Mouse (Mus musculus) liver, embryonic 11.5 days (tissue): ENCODE results near the gene Dnttip1. TPM values are rescaled to one million over a fixed set of nuclear protein-coding genes. Genes with fewer than 3 reads are reported as not detected.

Experiments used
- ATAC-seq: fragments of 200-750 bp; cut with Nextera tagmentation; replicated peaks from 2 replicates; pipeline ENCODE4 v1.8.0; 2017; ENCODE audit warnings: moderate number of reproducible peaks, mild to moderate bottlenecking, moderate TSS enrichment, moderate library complexity; ENCODE audit not compliant: low FRiP score
- DNase-seq: peaks from one replicate; pipeline ENCODE4 v3.0.0-alpha.2; 2017; ENCODE audit warnings: low spot score
- H3K27ac ChIP-seq: fragments of 300-500 bp; sonication (generic); 2 replicates; pipeline ENCODE4 v1.5.1; 2014; ENCODE audit warnings: mild to moderate bottlenecking, low read depth, low read length, control low read depth
- H3K27me3 ChIP-seq: fragments of 300-500 bp; sonication (generic); replicated peaks from 2 replicates; pipeline ENCODE4 v1.6.1; 2014; ENCODE audit warnings: low read length, mixed read lengths; ENCODE audit not compliant: control insufficient read depth, insufficient read depth
- H3K36me3 ChIP-seq: fragments of 300-500 bp; sonication (generic); 2 replicates; pipeline ENCODE4 v1.6.1; 2014; ENCODE audit warnings: mild to moderate bottlenecking, low read length, moderate library complexity, mixed read lengths; ENCODE audit not compliant: control insufficient read depth, insufficient read depth
- H3K4me1 ChIP-seq: fragments of 300-500 bp; sonication (generic); replicated peaks from 2 replicates; pipeline ENCODE4 v1.6.1; 2014; ENCODE audit warnings: low read length, mixed read lengths; ENCODE audit not compliant: control insufficient read depth, insufficient read depth
- H3K4me2 ChIP-seq: fragments of 300-500 bp; sonication (generic); 2 replicates; pipeline ENCODE4 v1.6.1; 2014; ENCODE audit warnings: mild to moderate bottlenecking, control low read depth, moderate library complexity
- H3K4me3 ChIP-seq: fragments of 300-500 bp; sonication (generic); 2 replicates; pipeline ENCODE4 v1.5.1; 2014; ENCODE audit warnings: low read depth, low read length, control low read depth
- H3K9ac ChIP-seq: fragments of 300-500 bp; sonication (generic); 2 replicates; pipeline ENCODE4 v1.6.1; 2014; ENCODE audit warnings: low read depth, low read length, control low read depth
- H3K9me3 ChIP-seq: fragments of 300-500 bp; sonication (generic); 2 replicates; pipeline ENCODE4 v1.6.1; 2016; ENCODE audit warnings: low read length, inconsistent platforms, mixed read lengths; ENCODE audit not compliant: control insufficient read depth
- WGBS: fragments of 180-500 bp; shearing (Covaris S2); extraction: QIAGEN DNeasy Blood & Tissue Kit; methylation state at CpG from one replicate; pipeline ENCODE4 v1.1.7; 2014; 5-methylcytosine and 5-hydroxymethylcytosine counted together
- polyA plus RNA-seq: library from polyadenylated mRNA; unstranded; fragments of >200 nt; fragmentation: Nextera tagmentation; extraction: Ambion mirVana; gene quantifications from 2 replicates; pipeline ENCODE4 v1.2.1, GENCODE M21; 2014

Gene Dnttip1
- 50.3 and 50.5 TPM in 2 replicates for polyA plus RNA-seq

- H3K9me3 ChIP-seq, result no peaks in the 10 kb centered on the region
- DNase-seq (peak; percentile 96), ATAC-seq (peak; percentile 89)
- H3K9ac ChIP-seq, result peak within 1 kb of the TSS; percentile 83
- peaks cover 10% of the 10 kb centered on the region for H3K36me3 ChIP-seq
- H3K4me1 ChIP-seq, result peaks cover 7% of the 10 kb centered on the region; the same call in 1 of the 2 replicates
- no peaks in the 10 kb centered on the region for H3K27me3 ChIP-seq
- peak within 1 kb of the TSS; percentile 87 for H3K4me3 ChIP-seq
- H3K4me2 ChIP-seq, result peak within 1 kb of the TSS; percentile 88
- H3K27ac ChIP-seq, result peak within 1 kb of the TSS; percentile 63; the same call in 1 of the 2 replicates
- WGBS, result 0% methylated on average over 55 of the region's 70 CpGs
These were observed at the start of gene Dnttip1, which contains the start of gene Wfdc3 for GRCm38 (mm10) chr2:164745843-164746479. Gene Dnttip1, plus strand, starts transcription at chr2:164745983. Gene Wfdc3, minus strand, starts transcription at chr2:164745931.

DNA sequence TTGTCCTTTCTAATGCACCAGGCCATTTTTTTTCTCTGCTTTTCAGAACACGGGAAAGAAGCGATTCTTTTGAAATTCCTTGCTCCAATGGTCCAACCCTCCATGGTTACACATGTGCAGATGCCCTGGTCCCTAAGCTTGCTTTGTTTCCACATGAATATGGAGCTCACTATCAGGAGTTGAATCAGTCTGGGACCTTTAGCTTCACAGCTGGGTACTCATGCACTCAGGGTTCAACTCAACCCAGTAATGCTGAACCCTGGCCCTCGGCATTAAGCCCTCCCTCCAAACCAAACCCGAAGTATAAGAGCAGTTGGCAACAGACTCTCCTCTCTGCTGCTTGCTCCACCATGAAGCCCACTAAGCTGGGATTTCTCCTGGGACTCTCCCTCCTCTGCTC is 47.6 kb upstream of the Dnttip1 start, which contains the start of gene Spint4:
Gene Spint4 (plus strand): TSS at position 301 of the 400 bp plus-strand sequence.
- 68% methylated on average over 4 of the region's 4 CpGs for WGBS
- Histone ChIP-seq H3K9me3 (no peaks in the 10 kb centered on the region), H3K27ac (no peak within 1 kb of the TSS), H3K4me2 (no peak within 1 kb of the TSS), H3K4me3 (no peak within 1 kb of the TSS), H3K4me1 (no peaks in the 10 kb centered on the region), H3K9ac (no peak within 1 kb of the TSS), H3K36me3 (no peaks in the 10 kb centered on the region), H3K27me3 (no peaks in the 10 kb centered on the region)
- no peak for ATAC-seq
- DNase-seq, result no peak

- H3K36me3 ChIP-seq, result no peaks in the 10 kb centered on the region
- H3K4me2 ChIP-seq, result no peak overlapping the region
- WGBS, result 67% methylated on average over 5 of the region's 5 CpGs
- DNase-seq (no peak), ATAC-seq (no peak)
- peaks cover 2% of the 10 kb centered on the region; the same call in 1 of the 2 replicates for H3K9me3 ChIP-seq
- no peaks in the 10 kb centered on the region for H3K4me1 ChIP-seq
- no peak overlapping the region for H3K9ac ChIP-seq
- H3K27ac ChIP-seq, result no peak overlapping the region
- H3K4me3 ChIP-seq, result no peak overlapping the region
- no peaks in the 10 kb centered on the region for H3K27me3 ChIP-seq
These were observed 44.8 kb upstream of the Dnttip1 start for GRCm38 (mm10) chr2:164700959-164701358.

DNA sequence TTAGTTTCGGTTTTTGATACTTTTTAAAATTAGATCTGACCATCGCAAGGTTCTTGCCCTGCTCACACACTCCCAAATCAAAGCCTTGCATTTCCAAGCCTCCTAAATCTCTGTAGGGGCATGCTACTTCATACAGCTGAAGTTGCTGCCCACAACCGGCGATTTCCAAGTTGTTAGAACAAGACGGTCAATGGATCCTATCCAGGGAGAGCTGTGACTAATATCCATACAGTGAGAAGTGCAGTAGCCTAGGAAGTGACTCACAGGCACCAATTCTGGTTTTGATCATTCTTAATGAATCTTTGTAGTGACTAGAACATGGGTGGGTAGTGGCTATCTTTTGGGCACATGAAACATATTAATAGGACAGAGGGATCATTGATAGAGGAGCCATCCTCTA is 44.0 kb upstream of the Dnttip1 start:
- no peak overlapping the region for H3K4me3 ChIP-seq
- H3K9ac ChIP-seq, result no peak overlapping the region
- H3K9me3 ChIP-seq, result peaks cover 2% of the 10 kb centered on the region; the same call in 1 of the 2 replicates
- H3K27me3 ChIP-seq, result no peaks in the 10 kb centered on the region
- H3K36me3 ChIP-seq, result no peaks in the 10 kb centered on the region
- ATAC-seq, result no peak
- no peaks in the 10 kb centered on the region for H3K4me1 ChIP-seq
- H3K27ac ChIP-seq, result no peak overlapping the region
- H3K4me2 ChIP-seq, result no peak overlapping the region
- WGBS, result 81% methylated on average over 5 of the region's 5 CpGs
- DNase-seq, result no peak

DNA sequence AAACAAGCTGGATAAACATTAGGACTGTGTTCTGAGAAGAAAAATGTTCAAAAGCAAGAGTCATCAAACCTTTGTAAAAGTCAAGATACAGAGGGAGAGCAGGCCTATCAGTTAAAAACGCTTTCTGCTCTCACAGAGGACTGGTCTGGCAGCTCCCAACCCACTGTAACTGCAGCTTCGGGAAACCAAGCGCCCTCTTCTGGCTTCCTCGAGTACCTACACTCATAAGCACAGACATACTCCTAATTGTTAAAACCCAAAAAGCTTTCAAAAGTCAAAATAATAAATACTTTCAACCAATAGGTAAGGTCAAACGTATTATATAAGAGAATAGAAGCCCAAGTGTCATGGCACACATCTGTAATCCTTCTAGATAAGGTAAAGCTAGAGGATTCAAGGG is 41.5 kb upstream of the Dnttip1 start:
- H3K4me2 ChIP-seq, result no peak overlapping the region
- no peak overlapping the region for H3K4me3 ChIP-seq
- DNase-seq, result no peak
- no peak overlapping the region for H3K27ac ChIP-seq
- peaks cover 2% of the 10 kb centered on the region; the same call in 1 of the 2 replicates for H3K9me3 ChIP-seq
- no peak for ATAC-seq
- no peaks in the 10 kb centered on the region for H3K27me3 ChIP-seq
- H3K36me3 ChIP-seq, result no peaks in the 10 kb centered on the region
- no peaks in the 10 kb centered on the region for H3K4me1 ChIP-seq
- WGBS, result 72% methylated on average over 5 of the region's 5 CpGs
- no peak overlapping the region for H3K9ac ChIP-seq

DNA sequence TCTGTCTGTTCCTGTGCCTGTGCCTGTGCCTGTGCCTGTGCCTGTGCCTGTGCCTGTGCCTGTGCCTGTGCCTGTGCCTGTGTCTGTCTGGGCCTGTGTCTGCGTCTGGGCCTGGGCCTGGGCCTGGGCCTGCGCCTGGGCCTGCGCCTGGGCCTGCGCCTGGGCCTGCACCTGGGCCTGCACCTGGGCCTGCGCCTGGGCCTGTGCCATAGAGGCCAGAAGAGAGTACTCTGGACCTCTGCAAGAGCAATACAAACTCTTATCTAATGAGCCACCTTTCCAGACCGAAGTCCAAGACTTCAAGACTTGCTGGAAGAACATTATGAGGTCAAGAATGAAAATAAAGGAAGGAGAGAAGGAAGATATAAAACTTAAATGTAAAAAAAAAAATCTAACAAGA is 40.5 kb upstream of the Dnttip1 start:
- H3K4me1 ChIP-seq, result no peaks in the 10 kb centered on the region
- H3K27me3 ChIP-seq, result no peaks in the 10 kb centered on the region
- H3K9me3 ChIP-seq, result peaks cover 2% of the 10 kb centered on the region; the same call in 1 of the 2 replicates
- 84% methylated on average over 6 of the region's 6 CpGs for WGBS
- ATAC-seq (no peak), DNase-seq (no peak)
- H3K27ac ChIP-seq, result no peak overlapping the region
- no peak overlapping the region for H3K4me3 ChIP-seq
- no peak overlapping the region for H3K4me2 ChIP-seq
- H3K36me3 ChIP-seq, result no peaks in the 10 kb centered on the region
- H3K9ac ChIP-seq, result no peak overlapping the region

DNA sequence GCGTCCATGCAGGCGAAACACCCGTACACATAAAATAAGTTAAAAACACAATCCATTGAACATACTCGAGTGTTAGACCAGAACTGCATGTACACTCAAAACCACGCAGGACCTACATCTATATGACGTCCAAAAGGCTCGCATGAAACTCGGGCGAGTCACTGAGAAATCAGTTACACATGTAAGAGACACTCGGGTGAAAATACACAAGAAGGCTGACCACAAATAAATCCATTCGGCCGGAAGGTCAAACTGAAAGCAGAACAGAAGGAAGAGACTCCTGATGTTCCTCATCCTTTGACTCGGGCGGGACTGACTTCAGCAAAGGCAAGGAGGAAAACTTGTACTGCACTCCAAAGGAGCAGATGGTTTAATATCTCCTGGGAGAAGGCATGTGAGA is 39.8 kb upstream of the Dnttip1 start:
- H3K36me3 ChIP-seq, result no peaks in the 10 kb centered on the region
- WGBS, result 90% methylated on average over 14 of the region's 14 CpGs
- no peak overlapping the region for H3K9ac ChIP-seq

GRCm38 (mm10) chr2:164715005-164715404 is 30.8 kb upstream of the Dnttip1 start, which contains the start of gene Spint5:
Gene Spint5, plus strand, starts transcription at chr2:164715305.
- Histone ChIP-seq H3K9ac (no peak within 1 kb of the TSS), H3K27ac (no peak within 1 kb of the TSS)
- 69% methylated on average over 6 of the region's 6 CpGs for WGBS

More for the DNA sequence above, 39.8 kb upstream of the Dnttip1 start:
- Histone ChIP-seq H3K4me2 (no peak overlapping the region), H3K27me3 (no peaks in the 10 kb centered on the region), H3K9me3 (peaks cover 2% of the 10 kb centered on the region; the same call in 1 of the 2 replicates), H3K27ac (no peak overlapping the region), H3K4me3 (no peak overlapping the region), H3K4me1 (no peaks in the 10 kb centered on the region)
- ATAC-seq (no peak), DNase-seq (no peak)

More at GRCm38 (mm10) chr2:164715005-164715404, 30.8 kb upstream of the Dnttip1 start, which contains the start of gene Spint5:
- Histone ChIP-seq H3K9me3 (no peaks in the 10 kb centered on the region), H3K4me1 (no peaks in the 10 kb centered on the region), H3K27me3 (no peaks in the 10 kb centered on the region), H3K4me3 (no peak within 1 kb of the TSS), H3K4me2 (no peak within 1 kb of the TSS), H3K36me3 (no peaks in the 10 kb centered on the region)
- DNase-seq (no peak), ATAC-seq (no peak)
